Mouse (Mus musculus) thymus, postnatal 4 days (tissue): ENCODE results near the gene Arr3.

Experiments used
- DNase-seq: peaks from one replicate; pipeline ENCODE4 v3.0.0; 2021

Arr3 gene

DNA sequence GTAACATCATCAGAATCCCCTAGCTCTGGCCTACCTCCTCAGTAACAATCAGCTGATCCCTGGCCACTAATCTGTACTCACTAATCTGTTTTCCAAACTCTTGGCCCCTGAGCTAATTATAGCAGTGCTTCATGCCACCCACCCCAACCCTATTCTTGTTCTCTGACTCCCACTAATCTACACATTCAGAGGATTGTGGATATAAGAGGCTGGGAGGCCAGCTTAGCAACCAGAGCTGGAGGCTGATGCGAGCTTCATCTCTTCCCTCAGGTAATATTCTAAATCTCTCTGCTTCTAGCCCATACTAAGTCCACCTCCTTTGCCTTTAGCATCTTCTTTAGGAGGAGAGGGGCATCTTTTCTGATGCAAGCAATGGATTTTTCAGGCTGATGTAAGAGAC, at the start of gene Arr3:
Gene Arr3, plus strand, starts transcription at position 184 of the 400 bp plus-strand sequence.
- DNase-seq = no peak

DNA sequence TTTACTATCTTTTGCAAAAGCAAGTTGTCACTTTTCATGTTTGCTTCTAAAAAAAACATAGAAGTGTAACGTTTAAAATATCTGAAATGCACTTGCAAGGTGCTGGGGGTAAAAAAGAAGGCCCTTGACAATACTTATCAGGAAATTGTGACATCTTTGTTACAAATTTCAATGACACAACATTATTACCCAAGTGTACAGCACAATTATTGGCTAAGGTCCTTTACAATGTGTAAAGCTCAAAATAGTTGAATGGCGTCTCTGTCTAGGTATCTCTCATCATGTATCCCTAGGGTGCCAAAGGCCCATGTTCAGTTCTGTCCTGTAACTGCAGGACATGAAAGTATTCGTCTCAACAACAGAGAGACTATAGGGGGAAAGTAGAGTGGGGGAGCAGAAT, 49.3 kb upstream of the Arr3 start:
- no peak for DNase-seq

DNA sequence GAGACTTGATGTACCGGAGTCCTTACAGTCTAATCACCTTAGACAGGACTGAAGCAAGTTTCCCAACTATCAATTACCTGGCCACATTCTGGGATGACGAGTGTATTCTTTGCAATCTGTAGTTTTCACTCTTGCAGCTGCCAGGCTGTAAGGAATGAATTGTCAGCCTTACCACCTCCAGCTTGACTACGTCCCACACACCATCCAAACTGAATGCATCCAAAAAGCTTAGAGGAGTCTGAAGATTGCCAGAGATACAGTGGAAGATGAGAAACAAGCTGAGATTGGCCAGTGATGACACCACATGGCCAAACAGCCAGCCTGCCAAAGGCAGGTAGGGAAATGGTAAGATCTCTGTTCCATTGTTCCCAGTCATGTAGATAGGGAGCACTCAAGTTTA, 39.6 kb upstream of the Arr3 start:
- DNase-seq = no peak

DNA sequence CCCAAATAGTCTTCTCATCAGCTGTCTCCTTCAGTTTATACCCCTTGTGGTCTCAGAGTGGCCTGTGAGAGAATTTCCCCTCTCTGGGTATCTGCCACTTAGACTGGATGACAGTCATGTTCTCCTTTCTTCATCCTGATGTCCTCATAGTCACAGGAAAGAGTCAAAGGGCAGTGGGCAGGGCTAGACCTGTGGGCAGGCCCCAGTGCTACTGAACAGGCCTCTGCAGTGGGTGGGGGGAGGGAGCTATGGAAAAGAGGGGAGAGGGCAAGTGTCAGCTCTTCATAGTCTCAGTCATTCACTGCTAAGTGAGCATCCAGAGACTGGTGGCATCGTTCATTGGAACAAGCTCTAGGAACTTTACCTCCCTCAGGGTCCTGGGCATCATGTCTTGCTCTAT, 33.3 kb upstream of the Arr3 start, which contains the start of gene Awat1:
Gene Awat1, plus strand, starts transcription at position 301 of the 400 bp plus-strand sequence.
- DNase-seq = no peak

DNA sequence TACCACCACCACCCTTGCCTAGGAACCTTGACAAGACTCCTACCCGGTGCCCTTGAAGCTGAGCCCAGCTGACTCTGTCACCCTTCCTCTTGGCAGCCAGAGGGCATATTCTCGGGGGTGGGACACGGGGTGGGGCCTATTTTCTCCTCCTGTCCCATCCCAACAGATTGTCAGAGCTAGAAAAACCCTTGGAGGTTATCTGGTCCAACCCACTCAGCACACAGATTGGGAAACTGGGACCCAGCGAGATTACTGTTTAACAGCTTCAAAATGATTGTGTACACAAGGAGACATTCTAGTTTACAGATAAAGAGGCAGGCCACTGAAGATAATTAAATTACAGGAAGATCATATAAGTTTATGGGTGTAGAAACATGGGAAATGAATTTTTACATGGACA, 10.5 kb upstream of the Arr3 start, which contains the start of gene P2ry4:
Gene P2ry4, minus strand, starts transcription at position 79 of the 400 bp plus-strand sequence.
- DNase-seq = no peak

DNA sequence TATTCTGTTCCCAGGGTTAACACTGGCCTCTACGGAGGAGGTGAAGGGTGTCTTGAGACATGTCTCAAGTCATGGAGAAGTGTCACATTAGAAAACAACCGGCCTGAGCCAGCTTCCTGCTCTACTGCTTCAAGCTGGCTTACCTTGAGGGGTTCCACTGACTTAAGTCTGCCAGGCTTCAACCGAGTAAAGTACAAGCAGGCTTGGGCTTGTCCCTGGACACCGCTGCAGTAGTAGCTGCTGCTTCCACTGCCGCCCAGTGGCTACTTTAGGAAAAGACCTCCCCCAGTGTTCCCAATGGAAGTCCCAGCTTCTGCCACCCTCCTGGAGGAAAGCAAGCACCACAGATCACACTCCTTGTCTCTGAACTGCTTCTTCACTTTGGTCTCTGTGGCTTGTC, 7.9 kb upstream of the Arr3 start:
- DNase-seq = peak; percentile 12

DNA sequence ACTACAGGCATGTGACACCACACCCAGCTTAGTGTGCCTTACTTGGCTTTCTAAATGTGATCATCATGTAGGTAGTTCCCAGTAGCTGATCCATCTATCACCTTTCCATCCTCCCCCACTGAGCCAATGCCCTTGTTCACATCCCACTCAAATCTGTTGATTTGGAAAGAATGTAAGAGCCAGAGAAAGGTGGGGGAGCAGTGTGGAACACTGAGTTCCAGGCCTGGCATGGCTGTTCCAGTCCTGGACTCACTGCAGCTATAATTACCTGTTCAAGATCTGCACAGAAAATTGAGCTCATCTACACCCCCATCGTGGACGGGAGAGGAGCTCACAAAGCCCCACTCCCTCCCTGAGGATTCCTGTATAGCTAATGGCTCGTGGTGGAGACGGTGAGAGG, 5.5 kb upstream of the Arr3 start:
- DNase-seq = no peak

DNA sequence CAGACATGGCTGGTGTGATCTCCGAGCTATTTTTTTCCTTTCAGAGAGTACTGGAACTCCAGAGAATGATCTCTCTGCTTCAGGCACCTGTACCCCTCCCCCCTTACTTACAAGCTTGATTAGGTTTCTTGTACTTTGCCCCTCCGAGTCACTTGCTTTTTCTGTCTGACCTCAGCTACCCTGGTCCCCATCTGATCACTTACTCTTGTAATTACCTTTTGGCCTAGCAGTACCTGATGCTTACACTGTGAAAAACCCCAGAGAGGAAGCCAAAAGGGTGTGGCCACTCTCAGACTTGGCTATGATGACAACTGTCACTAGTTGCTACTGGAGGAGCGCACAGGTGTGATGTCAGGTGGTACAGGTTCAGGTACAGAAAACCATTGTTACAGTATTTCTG, 13.2 kb downstream of the Arr3 start:
- DNase-seq = no peak

DNA sequence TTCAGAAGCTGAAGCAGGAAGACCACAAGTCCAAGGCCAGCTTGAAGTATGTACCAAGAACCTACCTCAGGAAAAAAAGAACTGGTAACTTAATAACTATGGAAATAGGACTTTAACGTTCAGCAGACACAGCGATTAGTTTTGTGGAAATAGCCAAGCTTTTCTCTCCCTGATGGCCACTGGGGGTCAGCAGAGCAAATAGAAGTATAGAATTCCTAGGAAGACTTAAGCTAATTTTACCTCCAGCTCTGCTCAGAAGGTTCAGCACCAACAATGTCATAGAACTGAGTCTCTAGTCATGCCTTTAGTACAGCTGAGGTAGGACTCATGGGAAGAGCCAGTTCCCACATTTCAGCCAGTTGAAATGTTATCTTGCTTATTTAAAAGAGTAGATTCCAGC, 16.1 kb downstream of the Arr3 start:
- no peak for DNase-seq

DNA sequence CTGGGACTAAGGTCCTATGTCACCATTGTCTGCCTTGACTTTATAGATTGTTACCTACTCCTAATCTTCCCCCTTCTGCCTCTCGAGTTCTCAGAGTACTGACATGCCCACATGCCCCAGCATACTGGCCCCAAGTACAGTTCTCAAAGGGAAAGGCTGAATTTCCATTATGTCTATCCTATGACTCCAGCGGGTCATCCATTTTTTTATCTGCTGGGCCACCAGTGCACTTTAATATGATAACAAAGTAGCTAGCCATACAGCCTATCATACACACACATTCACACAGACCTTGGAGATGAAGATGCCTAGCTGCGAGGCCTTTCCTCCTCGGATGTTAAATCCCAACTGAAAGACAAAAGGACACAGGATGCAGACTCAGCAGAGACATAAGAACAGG, 18.9 kb downstream of the Arr3 start:
- no peak for DNase-seq

DNA sequence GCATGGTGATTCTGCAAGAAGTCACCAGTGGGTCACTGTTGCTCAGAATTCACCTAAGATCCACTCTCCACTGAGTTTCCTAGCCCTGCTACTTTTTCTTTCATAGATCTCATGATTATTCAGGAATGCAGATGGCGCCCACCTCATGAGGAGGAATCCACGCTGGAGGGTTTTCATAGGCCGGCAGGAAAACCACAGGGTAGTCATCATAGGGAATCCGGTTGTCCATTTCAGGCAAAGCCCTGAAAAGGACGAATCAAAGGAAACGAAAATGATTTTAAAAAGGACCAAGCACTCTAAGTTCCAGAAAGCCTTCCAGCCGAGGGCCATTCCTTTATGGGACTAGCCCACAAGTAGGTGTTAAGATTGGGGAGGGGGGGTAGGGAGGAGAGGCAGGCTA, 19.8 kb downstream of the Arr3 start:
- no peak for DNase-seq

DNA sequence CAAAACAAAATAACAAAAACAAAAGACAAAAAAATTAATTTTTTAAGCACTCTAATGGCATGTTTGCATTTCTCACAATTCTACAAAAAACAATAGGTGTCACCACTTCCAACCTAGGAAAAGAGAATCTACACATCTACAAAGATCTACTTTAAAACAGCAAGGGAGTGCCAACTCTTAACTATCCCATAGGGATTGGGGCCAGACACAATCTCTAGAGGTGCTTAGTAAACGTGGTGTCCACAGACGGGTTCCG, 20.2 kb downstream of the Arr3 start, which contains the start of gene Kif4:
Gene Kif4, plus strand, starts transcription at position 192 of the 256 bp plus-strand sequence.
- DNase-seq = no peak

DNA sequence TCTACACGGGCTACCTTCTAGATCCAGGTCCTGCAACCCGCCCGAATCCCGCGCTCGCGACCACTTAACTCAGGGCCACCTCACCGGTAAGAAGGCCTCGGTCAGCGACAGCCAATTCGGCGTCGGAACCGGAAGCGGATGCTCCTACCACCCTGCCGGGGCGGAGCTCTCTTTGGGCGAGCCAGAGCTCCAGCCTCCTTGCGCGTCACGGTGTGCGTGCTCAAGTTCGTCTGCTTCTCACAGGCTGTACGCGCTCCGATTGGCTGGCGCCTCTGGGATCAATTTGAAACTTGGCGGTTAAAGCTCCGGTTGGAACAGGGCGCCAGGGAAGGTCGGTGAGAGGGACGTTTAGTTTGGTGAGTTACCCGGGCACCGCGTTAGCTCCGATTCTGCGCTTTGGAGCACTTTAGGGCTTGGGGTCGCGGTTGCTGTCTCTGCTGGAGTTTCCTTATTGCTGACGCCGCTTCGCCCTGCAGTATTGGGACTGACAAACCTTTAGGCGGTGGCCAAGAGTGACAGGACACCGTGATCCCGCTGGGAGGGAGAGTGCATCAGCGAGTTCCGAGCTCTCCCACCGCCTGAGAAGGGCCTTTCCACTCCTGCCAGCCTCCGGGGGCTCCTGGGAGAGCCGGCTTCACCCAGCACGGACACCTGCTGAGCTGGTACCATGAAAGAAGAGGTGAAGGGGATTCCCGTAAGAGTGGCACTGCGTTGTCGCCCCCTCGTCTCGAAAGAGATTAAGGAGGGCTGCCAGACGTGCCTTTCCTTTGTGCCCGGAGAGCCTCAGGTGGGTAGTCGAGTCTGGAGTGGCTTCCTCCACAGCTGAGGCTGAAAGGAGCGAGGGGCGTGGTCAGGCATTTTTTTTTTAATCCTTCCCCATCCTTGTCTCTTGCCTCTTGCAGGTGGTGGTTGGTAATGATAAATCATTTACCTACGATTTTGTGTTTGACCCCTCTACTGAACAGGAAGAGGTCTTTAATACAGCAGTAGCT, 20.8 kb downstream of the Arr3 start, which contains the start of gene Pdzd11:
Gene Pdzd11, minus strand, starts transcription at position 767 of the 992 bp plus-strand sequence.
- peak; percentile 87 for DNase-seq

DNA sequence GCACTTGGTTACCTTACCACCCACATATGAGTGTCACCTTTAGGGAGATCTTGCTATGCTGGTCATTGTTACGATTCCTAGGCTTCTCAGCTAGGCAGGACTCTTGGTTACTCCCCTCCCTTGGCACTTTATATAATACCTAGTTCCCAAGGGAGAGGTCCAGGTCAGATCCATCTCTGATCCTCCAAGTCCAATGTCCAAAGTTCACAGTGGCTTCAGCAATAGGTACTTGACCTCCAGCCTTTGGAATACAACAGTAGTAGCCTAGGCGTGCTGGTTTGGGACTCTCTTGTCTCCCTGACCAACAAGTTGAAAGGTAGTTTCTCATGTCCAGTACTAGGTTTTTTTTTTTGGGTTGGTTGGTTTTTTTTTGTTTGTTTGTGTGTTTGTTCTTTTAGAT, 23.8 kb downstream of the Arr3 start:
- no peak for DNase-seq

DNA sequence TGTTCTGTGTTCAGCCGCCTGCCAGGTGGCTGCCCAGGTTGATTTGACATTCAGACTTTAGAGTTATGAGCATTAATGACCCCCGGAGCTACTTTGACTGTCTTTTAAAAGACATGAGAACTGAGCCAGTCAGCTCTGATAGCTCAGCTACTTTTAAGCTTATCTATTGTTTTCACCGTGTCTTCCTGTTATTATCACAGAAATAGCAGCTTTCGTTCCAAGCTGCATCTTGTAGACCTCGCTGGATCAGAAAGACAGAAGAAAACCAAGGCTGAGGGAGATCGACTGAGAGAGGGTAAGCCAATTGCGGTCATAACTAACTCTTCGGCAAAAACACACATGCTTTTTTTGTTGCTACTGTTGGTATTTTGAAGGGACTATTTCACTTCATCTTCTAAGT, 33.2 kb downstream of the Arr3 start:
- no peak for DNase-seq

DNA sequence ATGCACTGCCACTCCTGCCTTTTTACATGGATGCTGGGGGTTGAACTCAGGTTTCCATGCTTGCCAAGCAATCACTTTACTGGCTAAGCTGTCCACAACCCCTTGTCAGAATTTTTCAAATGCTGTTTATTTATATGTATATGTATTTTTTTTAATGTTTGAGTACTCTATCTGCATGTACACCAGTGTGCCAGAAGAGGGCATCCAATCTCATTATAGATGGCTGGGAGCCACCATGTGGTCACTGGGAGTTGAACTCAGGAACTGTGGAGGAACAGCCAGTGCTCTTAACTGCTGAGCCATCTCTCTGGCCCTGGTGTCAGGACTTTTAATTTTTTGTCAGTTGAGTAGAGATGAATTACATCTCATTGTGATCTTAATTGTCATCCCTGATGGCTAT, 47.6 kb downstream of the Arr3 start:
- no peak for DNase-seq

DNA sequence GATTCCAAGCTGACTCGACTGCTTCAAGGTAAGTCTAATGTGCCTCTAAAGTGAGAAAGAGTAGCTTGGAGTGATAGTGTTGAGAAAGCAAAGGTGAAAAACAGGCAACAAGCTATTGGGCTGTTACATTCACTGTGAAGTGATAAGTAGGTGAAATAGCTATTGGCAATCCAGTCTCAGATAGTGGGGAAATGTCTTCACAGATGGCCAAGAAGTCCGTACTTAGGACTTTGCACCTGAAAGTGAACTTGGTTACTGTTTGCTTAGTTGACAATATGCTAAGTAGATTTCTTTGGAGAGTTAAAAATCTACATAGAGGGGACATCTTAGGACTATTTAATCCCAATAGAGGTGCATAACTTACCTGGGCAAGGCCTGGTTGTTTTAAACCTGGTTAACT, 59.5 kb downstream of the Arr3 start:
- DNase-seq = no peak
